Mouse (Mus musculus) spleen, adult 2 months (tissue): Measurements from ENCODE around the gene Ppp2r2c. TPM values are rescaled to one million over a fixed set of nuclear protein-coding genes. Genes with fewer than 3 reads are reported as not detected.

Source experiments
- DNase-seq, 2 experiments: peaks; one replicate each; pipeline versions ENCODE4 v3.0.0 to v3.0.0-alpha.2; 2012 to 2021; ENCODE audit warnings: low spot score in 2 of 2, low read depth in 1 of 2
- H3K27ac ChIP-seq: fragments of 200-500 bp; 2 replicates; pipeline ENCODE4 v1.5.1; 2012; ENCODE audit warnings: low read length, inconsistent platforms; ENCODE audit not compliant: insufficient read depth
- H3K27me3 ChIP-seq: fragments of 200-500 bp; 2 replicates; pipeline ENCODE4 v1.6.1; 2012; ENCODE audit warnings: mild to moderate bottlenecking, moderate library complexity, low read length, inconsistent platforms; ENCODE audit not compliant: control insufficient read depth, insufficient read depth
- H3K36me3 ChIP-seq: fragments of 200-500 bp; 2 replicates; pipeline ENCODE4 v1.6.1; 2012; ENCODE audit warnings: mild to moderate bottlenecking, low read length, inconsistent platforms; ENCODE audit not compliant: control insufficient read depth, insufficient read depth
- H3K4me1 ChIP-seq: fragments of 200-500 bp; 2 replicates; pipeline ENCODE4 v1.6.1; 2011; ENCODE audit warnings: inconsistent platforms; ENCODE audit not compliant: control insufficient read depth, insufficient read depth, insufficient read length
- H3K4me3 ChIP-seq: fragments of 200-500 bp; 2 replicates; pipeline ENCODE4 v1.5.1; 2011; ENCODE audit warnings: mild to moderate bottlenecking, inconsistent platforms; ENCODE audit not compliant: insufficient read depth, insufficient read length; ENCODE audit errors: extremely low read depth
- CTCF ChIP-seq: fragments of 200-500 bp; IDR thresholded peaks from 2 replicates; pipeline ENCODE4 v1.5.1; 2011; ENCODE audit warnings: mild to moderate bottlenecking, inconsistent platforms; ENCODE audit not compliant: insufficient read depth, insufficient read length, insufficient replicate concordance; ENCODE audit errors: extremely low read depth
- POLR2A ChIP-seq: fragments of 200-500 bp; IDR thresholded peaks from 2 replicates; pipeline ENCODE4 v1.6.1; 2011; ENCODE audit warnings: low read depth, low read length, inconsistent platforms
- WGBS: fragments of 180-500 bp; shearing (Covaris S2); methylation state at CpG from one replicate; pipeline ENCODE4 v1.1.7; 2018; 5-methylcytosine and 5-hydroxymethylcytosine counted together
- polyA plus RNA-seq: library from polyadenylated mRNA; depleted of rRNA; stranded (reverse); fragments of >200 nt; gene quantifications from 2 replicates; pipeline ENCODE4 v1.2.3, GENCODE M21; 2012

Ppp2r2c gene
- polyA plus RNA-seq, 1 experiment = 0.05 TPM

DNA sequence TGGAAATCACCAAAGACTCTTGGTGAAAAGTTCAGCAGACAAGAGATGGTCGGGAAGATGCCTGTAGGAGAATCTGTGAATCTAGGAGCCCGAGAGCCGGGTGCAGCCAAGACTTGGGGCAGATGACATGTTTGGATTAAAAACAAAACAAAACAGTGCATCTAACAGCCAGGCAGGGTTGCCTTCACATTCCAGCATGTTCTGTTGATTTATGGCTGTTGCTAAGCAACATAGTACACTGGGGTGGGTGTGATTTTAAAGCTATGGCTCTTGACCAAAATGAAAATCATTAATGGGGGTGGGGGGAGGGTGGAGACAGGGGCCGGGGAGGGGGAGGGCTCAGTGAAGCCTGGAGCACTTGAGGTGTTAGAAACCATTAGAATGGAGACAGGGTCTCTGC, 16.7 kb upstream of the Ppp2r2c start:
- TF ChIP-seq POLR2A = no peak
- TF ChIP-seq CTCF = no peak
- Histone ChIP-seq H3K27ac (no peak overlapping the region), H3K27me3 (no peaks in the 10 kb centered on the region), H3K4me3 (no peak overlapping the region), H3K4me1 (no peaks in the 10 kb centered on the region), H3K36me3 (no peaks in the 10 kb centered on the region)
- WGBS = 63% methylated on average over 4 of the region's 4 CpGs
- no peak for DNase-seq

DNA sequence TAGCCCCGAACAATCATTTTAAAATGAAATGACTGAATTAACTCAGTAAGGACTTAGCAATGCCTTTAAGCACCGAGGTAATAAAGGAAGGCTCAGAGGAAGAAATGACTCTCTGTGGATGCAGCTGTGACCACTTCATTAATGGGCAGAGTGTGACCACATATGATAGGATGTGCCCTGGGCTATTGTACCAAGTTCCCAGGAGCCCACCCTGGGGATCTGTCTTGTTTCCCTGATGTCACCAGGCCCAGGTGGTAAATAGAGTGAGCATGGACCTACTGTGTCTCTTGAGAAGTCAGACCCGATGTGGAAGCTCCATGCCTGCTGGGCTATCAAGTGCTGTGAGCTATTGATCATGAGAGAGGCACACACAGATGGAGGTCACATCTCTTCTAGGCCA, 13.1 kb upstream of the Ppp2r2c start:
- Histone ChIP-seq H3K27me3 (no peaks in the 10 kb centered on the region), H3K4me1 (no peaks in the 10 kb centered on the region), H3K36me3 (no peaks in the 10 kb centered on the region), H3K27ac (no peak overlapping the region), H3K4me3 (no peak overlapping the region)
- no peak for TF ChIP-seq POLR2A
- no peak for TF ChIP-seq CTCF
- 81% methylated on average over 3 of the region's 3 CpGs for WGBS
- DNase-seq = no peak

DNA sequence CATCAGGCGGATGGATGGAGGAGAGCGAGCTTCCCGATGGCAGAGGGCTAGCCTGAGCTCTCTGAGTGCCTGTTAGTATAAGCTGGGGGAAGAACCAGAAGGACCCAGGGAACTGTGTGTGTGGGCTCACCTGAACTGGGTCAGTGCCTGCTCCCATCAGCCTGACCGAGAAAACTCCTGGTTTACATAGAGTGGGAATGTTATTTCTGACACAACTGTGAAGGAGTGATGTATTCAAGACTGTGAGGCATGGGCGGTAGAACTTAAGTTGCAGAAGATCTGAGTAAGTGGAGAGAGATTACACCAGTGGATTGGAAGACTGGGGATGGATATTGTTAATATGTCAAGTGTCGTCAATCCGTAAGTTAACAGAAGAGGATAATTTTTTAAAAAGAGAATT, 11.8 kb upstream of the Ppp2r2c start:
- no peak overlapping the region for H3K4me3 ChIP-seq
- no peaks in the 10 kb centered on the region for H3K36me3 ChIP-seq
- no peaks in the 10 kb centered on the region for H3K4me1 ChIP-seq
- no peak overlapping the region for H3K27ac ChIP-seq
- no peaks in the 10 kb centered on the region for H3K27me3 ChIP-seq
- WGBS = 89% methylated on average over 7 of the region's 7 CpGs
- TF ChIP-seq CTCF (no peak), POLR2A (no peak)
- no peak for DNase-seq

DNA sequence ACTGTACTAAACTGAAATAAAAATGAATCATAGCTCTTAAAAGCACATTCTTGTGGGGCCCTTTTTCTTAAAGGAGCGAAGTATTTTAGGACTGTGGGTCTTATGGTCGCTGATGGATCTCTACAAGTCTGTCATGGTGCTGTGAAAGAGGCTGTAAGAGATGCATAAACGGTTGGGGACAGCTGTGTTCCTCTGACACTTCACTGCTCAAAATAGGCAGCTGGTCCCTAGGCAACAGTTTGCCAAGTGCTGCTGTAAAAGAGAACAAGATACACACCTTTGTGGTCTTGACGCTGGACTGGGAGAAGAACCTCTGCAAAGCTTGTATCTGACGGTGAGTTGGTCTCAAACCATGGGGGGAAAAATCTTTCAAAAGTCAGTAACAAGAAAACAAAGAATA, 10.8 kb upstream of the Ppp2r2c start:
- Histone ChIP-seq H3K27me3 (no peaks in the 10 kb centered on the region), H3K27ac (no peak overlapping the region), H3K4me1 (no peaks in the 10 kb centered on the region), H3K36me3 (no peaks in the 10 kb centered on the region), H3K4me3 (no peak overlapping the region)
- TF ChIP-seq CTCF (no peak), POLR2A (no peak)
- DNase-seq = no peak
- 74% methylated on average over 5 of the region's 5 CpGs for WGBS

DNA sequence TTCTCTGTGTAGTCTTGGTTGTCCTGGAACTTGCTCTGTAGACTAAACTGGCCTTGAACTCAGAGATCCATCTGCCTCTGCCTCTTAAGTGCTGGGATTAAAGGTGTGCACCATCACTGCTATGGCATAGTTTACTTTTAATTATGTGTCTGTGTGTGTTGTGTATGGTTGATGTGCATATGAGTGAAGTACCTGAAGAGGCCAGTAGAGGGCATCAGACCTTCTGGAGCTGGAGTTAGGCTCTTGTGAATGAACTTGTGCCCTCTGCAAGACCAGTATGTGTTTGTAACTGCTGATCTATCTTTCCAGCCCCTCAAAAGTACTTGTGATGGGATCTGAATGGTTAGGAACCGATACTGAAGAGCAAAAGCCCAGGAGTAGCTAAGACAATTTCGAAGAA, 7.2 kb upstream of the Ppp2r2c start:
- TF ChIP-seq POLR2A (no peak), CTCF (no peak)
- 87% methylated on average over 2 of the region's 2 CpGs for WGBS
- DNase-seq = no peak

DNA sequence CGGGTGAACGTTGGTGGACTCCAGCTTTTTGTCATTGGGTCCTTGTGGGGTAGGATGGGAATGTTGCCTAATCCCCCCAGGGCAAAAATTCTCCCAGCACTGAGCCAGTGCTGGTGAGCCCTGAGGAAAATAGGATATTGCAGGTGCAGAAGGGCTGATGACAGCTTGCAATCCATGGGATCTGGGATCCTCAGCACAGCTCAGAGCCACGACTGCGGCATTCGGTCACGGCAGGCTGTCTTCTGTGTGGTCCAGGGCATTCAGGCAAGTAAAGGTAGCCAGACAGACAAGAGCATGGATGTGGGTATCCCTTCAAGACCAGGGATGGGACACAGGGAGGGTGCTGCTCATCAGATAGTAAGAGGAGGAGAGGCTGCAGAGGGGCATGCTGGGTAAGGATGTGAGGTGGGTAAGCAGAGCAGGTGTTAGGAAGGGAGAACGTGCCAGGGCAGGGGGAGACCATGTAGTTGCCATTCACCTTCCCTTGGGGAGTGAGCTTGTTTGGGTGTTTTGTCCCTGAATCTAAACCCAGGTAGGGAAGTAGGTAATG, 1.5 kb upstream of the Ppp2r2c start:
- Histone ChIP-seq H3K27ac (no peak overlapping the region), H3K4me3 (no peak overlapping the region), H3K27me3 (peaks cover 16% of the 10 kb centered on the region), H3K36me3 (no peaks in the 10 kb centered on the region), H3K4me1 (no peaks in the 10 kb centered on the region)
- 66% methylated on average over 7 of the region's 7 CpGs for whole genome bisulfite sequencing
- no peak for DNase-seq
- TF ChIP-seq POLR2A (no peak), CTCF (no peak)

More for the DNA sequence above, 7.2 kb upstream of the Ppp2r2c start:
- Histone ChIP-seq H3K36me3 (no peaks in the 10 kb centered on the region), H3K4me1 (no peaks in the 10 kb centered on the region), H3K4me3 (no peak overlapping the region), H3K27me3 (no peaks in the 10 kb centered on the region), H3K27ac (no peak overlapping the region)

DNA sequence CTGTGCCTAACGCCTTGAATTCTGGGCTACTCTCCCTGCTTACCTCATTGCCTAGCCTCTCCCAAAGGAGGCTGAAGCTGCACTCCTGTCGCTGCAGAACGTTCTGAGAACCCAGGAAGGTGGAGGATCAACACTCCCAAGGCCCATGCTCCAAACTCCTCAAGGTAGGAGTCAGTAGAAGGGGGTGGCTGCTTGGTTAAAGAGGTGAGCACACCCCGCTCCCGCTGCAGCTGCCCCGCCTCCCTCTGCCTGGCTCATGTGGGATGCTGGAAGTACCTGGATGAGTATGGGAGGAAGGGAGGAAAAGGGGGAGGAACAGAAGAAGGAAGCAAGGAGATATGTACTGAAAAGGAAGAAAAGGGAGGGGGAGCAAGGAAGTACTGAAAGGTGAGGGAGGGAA, 752 bp upstream of the Ppp2r2c start:
- no peaks in the 10 kb centered on the region for H3K36me3 ChIP-seq
- H3K27me3 ChIP-seq = peaks cover 16% of the 10 kb centered on the region
- no peak for DNase-seq
- TF ChIP-seq CTCF (no peak), POLR2A (no peak)
- WGBS = 14% methylated on average over 6 of the region's 6 CpGs
- H3K4me1 ChIP-seq = no peaks in the 10 kb centered on the region
- no peak overlapping the region for H3K27ac ChIP-seq
- H3K4me3 ChIP-seq = no peak overlapping the region
